Mouse (Mus musculus) inflammation-experienced regulatory T-cells (primary cell): ENCODE data around the gene Gdf10. TPM values are rescaled to one million over a fixed set of nuclear protein-coding genes. Genes with fewer than 3 reads are reported as not detected.

ENCODE experiments used
- polyA plus RNA-seq, 2 experiments: library from polyadenylated mRNA; unstranded; fragments of 100-300 nt; shearing (Covaris generic); gene quantifications; one replicate each; pipeline ENCODE4 v1.2.1; 2017

The Gdf10 gene
- not detected for polyA plus RNA-seq

DNA sequence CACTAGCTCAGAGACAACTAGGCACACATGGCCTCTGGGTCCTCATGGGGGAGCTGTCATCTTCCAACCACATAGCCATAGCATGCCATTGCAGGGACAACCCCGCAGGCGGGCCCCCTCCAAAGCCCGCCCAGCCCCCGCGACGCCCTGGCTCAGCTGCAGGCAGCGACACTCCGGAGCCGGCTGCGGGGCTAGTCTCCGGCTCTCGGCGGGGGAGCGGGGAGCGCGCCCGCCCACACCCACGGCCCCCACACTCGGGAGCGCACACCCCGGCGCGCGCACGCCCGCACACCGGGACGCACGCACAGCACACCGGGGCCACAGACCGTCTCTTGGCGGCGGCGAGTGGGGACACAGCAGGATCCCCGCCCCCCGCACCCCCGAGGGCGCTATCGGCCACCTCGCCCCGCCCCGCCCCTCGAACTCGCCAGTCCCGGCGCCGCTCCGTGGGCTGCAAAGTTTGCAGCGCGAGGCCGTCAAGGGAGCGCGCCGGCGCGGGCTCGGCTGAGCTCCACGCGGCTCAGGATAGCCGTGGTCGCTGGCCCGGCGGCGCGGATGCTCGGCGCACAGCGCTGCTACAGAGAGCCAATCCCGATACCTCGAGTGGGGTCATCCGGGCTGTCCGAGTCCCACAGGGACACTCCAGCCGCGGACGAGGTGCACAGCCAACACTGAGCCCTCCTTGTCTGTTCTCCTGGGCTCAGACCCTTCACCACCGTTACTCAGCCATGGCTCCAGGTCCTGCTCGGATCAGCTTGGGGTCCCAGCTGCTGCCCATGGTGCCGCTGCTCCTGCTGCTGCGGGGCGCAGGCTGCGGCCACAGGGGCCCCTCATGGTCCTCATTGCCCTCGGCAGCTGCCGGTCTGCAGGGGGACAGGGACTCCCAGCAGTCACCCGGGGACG is at the start of gene Gdf10:
Gene Gdf10 (plus strand): TSS at position 420 of the 903 bp plus-strand sequence.

DNA sequence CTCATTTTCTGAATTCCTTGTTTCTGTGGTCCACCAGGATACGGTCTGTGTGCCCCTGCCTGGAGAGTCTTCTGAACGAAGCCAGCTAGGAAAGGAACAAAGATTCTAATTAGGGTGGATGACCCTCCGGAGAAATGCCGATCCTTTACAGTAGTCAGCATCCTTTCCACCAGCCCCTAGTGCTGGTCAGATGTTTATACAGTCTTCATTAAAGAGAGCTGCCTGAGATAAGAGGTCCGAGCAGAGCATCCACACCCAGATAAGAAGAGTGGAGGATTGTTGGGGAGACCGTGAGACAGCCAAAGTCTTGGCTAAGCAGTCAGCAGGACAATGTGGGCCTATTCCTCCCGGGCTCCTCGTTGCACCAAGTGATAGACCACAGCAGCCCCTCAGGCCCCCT is 17.4 kb downstream of the Gdf10 start, which contains the start of gene Gdf2:
Gene Gdf2 (plus strand): TSS at position 301 of the 400 bp plus-strand sequence.

DNA sequence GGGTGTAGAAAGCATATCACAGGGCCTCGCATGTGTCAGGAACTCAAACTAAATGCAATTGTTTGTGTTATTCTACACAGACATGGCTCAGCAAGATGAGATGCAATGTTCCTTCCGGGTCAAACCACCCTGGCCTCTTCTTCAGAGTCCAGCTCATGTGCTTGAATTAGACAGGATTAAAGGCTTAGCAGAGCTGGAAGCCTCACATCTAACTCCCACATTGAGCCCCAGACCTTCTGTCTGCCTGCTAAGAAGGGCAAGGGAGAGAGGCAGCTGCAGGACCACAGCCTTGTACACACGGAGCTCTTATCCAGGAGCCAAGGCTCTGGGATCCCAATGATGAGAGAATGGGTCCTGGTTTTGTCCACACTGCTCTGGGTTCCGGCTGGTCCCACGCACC is 30.4 kb downstream of the Gdf10 start, which contains the start of gene Rbp3:
Gene Rbp3 (plus strand): TSS at position 243 of the 400 bp plus-strand sequence.

DNA sequence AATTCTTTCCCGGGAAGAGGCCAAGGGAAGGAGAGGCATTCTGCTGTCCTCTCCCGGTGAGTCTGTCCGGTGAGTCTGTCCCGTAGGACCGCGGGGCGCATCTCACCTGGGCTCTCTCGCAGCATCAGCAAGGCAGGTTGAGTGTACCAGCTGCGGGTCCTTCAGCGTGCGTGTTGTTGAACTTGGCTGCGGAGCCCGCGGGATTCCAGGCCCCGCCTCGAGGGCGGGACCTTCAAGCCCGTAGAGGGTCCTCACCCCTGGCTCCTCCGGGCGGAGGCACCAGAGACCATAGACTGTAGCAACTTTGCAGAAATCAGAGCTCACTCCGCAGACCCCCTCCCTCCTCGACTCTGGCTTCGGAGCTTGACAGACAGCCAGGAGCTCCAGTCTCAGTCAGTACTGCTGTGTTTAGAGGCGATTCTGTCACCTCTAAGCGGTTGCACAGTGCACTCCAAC is 55.2 kb downstream of the Gdf10 start, which contains the start of gene Zfp488:
Gene Zfp488 (minus strand): TSS at position 161 of the 456 bp plus-strand sequence.

Other genes starting within 250 kb of the Gdf10 start
- gene Gdf2, start 17.5 kb downstream of the Gdf10 start, polyA plus RNA-seq, result not detected
- gene Rbp3, start 30.4 kb downstream of the Gdf10 start, polyA plus RNA-seq, result under 1 TPM in 1 of 2 experiments, not detected in 1; 0.08 TPM
- 1 to 10 TPM in 1 of 2 experiments, under 1 TPM in 1; 0.12 to 1.8 TPM for gene Zfp488, start 55.2 kb downstream of the Gdf10 start, polyA plus RNA-seq
- gene Gm30083, start 91.6 kb downstream of the Gdf10 start, polyA plus RNA-seq, result not detected
- under 1 TPM in 1 of 2 experiments, not detected in 1; 0.29 TPM for gene Gm5460, start 93.2 kb downstream of the Gdf10 start, polyA plus RNA-seq
- gene Antxrl, start 129.1 kb downstream of the Gdf10 start, polyA plus RNA-seq, result not detected
- under 1 TPM in 1 of 2 experiments, not detected in 1; 0.86 TPM for gene Anxa8, start 162.4 kb downstream of the Gdf10 start, polyA plus RNA-seq
- under 1 TPM in 1 of 2 experiments, not detected in 1; 0.64 TPM for gene A630023A22Rik, start 179.2 kb downstream of the Gdf10 start, polyA plus RNA-seq
- not detected for gene Npy4r, start 228.9 kb downstream of the Gdf10 start, polyA plus RNA-seq